Mouse (Mus musculus): Measurements from ENCODE around the gene Adcy6.
"Not testable (repeated sequence)": the region's sequence is repeated elsewhere in the genome, so short reads cannot be mapped to it uniquely, and the experiment has no call there.

Adcy6 gene

GRCm38 (mm10) chr15:98602191-98602881, 7.5 kb downstream of the Adcy6 start:
- intact Hi-C loops (cut with DNase I) = no loop called here

DNA sequence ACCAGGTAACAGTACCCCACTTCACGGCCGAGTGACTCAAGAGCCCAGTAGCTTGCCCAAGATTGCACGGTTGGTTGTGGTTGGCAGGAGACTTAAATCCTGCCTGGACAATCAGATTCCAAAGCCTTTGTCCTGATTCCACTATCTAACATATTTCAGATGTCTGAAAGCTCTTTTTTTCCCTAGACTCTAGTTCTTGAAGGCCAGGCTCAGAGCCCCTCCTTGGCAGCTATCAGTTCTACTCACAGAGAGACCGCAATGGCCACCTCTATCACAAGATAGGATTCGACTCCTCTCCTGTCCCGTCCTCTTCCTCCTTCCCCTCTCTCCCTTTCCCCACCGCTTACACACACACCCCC, 8.1 kb downstream of the Adcy6 start:
- intact Hi-C loops (cut with DNase I) = no loop called here

DNA sequence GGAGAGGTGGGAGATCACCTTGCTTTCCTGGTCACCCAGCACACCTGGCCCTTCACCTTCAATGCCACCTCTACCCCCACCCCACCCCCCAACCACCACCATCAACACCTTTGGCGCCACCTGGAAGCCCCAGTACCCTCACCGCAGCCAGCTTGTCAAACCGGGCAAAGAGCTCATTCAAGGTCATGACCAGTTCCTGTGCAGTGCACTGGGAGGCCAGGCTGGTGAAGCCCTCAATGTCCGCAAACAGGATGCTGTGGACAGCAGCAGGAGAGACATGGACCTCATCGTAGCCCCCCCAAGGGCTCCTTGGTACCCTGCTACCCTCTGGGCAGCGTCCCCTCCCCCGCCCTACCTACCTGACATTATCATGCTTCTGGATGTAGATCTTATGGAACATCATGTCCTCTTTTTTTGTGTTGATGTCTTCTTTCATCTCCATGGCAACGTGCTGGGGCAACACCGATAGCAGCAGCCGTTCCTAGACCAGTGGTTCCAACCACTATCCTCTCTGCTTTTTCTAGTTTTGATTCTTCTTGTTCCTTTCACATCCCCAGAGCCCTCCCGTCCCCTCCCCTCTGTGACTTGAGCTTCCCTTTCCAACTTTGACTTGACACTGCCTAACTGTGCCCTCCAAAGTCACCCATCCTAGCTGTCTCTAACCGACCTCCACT, 9.7 kb downstream of the Adcy6 start:
- intact Hi-C loops (cut with DNase I) = no loop called here

- intact Hi-C loops (cut with DNase I) = no loop called here
These were observed 13.3 kb downstream of the Adcy6 start for GRCm38 (mm10) chr15:98596609-98597008.

GRCm38 (mm10) chr15:98595049-98595448, 14.8 kb downstream of the Adcy6 start:
- intact Hi-C loops (cut with DNase I) = no loop called here

DNA sequence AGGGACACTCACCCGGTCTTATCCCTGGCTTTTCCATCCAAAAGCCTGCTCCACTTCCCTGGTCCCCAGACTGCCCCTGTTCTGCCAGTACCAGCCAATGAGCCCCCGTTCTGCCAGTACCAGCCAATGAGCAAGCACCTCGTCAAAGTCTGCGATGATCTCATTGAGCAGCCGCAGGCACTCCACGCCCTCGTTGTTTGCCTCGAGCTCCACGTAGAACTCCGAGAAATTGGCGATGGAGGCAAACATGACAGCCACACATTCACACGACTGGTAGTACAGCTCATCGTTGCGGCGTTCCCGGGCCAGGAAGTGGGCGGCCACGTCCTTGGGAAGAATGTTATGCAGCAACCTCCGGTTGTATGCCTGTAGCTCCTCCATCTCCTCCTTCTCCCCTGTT, 15.7 kb downstream of the Adcy6 start:
- intact Hi-C loops (cut with DNase I) = no loop called here

DNA sequence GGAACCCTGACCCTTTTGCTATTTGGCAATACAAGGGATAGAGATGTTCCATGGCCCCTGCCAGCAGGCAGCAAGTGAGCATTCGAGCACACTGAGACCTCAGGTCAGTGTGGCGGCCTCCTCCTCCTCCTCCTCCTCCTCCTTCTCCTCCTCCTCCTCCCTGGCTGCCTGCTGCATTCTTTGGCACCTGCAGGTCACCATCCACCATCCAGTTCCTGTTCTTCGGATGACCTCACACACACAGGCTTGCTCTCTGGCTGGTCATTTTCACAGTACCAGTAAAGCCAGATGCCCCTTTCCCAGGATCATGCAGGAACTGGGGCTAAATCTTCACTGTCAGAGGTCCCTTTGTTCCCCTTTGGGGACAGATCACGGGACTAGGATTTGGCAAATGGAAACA, 18.5 kb downstream of the Adcy6 start:
- intact Hi-C loops (cut with DNase I) = no loop called here

DNA sequence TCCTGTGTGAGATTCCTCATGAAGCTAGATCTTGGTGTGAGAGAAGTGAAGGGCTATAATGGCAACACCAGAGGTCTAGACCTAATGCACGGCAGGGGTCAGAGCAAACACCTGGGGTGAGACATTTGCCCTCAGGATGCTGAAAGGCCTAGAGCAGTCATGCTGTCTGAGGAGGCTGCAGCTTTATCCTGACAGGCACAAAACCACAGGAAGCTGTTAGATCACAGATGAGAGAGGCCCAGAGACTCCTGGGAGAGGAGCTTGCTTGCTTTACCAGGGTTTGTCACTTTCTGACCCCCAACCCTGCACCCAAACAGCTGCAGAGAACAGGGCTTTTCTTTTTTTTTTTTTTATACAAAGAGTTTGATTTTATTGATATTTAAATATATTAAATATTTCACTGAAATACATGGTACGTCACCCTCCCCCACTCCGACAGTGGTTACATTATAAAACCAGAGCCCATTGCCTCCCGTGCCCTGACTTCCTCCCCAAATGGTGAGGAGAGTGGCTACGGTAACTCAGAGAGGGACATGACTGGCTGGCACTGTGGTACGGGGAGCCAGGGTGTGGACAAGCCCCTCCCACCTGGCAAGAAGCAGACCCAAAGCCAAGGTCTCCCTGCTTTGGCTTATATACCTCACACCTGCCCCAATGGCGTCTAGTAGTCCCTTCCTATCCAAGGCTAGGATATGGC, 20.1 kb downstream of the Adcy6 start:
- intact Hi-C loops (cut with DNase I) = no loop called here

GRCm38 (mm10) chr15:98587751-98588150, 22.1 kb downstream of the Adcy6 start:
- intact Hi-C loops (cut with DNase I) = no loop called here

DNA sequence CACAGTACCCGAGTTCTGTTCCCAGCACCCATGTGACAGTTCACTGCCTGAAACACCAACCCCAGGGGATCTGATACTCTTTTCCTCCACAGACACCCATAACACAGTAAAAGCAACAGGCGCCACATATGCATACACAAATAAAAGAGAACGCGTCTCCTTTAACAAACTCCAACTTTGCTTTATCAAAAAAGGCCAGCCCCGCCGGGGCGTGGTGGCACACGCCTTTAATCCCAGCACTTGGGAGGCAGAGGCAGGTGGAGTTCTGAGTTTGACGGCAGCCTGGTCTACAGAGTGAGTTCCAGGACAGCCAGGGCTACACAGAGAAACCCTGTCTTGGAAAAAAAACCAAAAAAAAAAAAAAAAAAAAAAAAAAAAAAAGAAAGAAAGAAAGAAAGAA, 23.7 kb downstream of the Adcy6 start:
- intact Hi-C loops (cut with DNase I) = not testable (repeated sequence)

DNA sequence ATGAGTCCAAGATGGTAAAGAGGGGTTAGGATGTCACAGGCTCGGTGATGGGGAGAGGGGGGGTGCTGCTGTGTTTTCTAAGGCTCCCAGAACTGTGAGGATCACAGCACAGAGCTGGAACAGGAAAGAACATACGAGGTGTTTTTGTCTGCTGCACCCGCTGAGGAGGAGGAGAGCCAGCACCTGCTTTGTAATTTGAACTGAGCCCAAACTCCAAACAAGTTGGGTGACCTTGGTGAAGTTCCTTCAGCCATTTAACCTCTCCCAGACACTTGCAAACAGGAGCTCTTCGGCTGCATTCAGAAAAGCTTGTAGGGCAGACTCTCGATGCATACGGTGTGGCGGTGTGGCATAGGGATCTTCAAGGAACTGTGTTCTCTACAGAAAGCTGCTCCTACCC, 24.5 kb downstream of the Adcy6 start:
- intact Hi-C loops (cut with DNase I) = no loop called here

GRCm38 (mm10) chr15:98582996-98583395, 26.9 kb downstream of the Adcy6 start:
- intact Hi-C loops (cut with DNase I) = no loop called here

- intact Hi-C loops (cut with DNase I) = no loop called here
These were observed 27.5 kb downstream of the Adcy6 start for GRCm38 (mm10) chr15:98582410-98582809.

GRCm38 (mm10) chr15:98579795-98580464, 29.9 kb downstream of the Adcy6 start:
- intact Hi-C loops (cut with DNase I) = loop anchor here (2.0 kb wide), 1 partner anchor 37 kb away; no protein-coding TSS in a partner anchor

DNA sequence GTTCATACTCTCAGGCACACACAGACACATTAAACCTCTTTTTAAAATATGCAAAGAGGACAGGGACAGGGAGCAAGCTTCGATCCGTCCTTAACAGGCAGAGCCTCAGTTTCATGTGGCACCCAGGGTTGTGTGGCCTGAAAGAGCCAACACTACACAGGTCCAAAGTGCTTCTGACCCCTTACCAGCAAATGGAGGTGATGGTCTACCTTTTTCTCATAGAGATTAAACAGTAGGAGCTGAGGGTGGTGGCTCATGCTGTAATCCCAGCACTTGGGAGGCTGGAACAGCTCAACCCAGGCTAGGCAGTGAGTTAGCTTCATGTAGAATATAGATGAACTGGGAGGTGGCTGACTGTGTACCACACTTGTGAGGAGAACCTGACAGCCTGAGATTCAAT, 30.6 kb downstream of the Adcy6 start:
- intact Hi-C loops (cut with DNase I) = no loop called here

DNA sequence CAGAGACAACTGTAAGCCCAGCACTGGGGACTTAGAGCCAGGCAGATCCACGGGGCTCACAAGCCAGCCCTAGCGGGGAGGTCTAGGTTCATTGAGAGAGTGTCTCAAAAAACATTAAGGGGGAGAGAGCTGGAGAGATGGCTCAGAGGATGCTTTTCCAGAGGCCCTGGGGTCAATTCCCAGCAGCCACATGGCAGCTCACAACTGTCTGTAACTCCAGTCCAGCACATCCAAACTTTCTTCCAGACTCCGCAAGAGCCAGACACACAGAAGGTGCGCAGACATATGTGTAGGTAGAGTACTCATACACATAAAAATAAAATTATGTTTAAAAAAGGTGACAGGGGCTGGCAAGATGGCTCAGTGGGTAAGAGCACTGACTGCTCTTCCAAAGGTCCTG, 36.6 kb downstream of the Adcy6 start:
- intact Hi-C loops (cut with DNase I) = no loop called here

DNA sequence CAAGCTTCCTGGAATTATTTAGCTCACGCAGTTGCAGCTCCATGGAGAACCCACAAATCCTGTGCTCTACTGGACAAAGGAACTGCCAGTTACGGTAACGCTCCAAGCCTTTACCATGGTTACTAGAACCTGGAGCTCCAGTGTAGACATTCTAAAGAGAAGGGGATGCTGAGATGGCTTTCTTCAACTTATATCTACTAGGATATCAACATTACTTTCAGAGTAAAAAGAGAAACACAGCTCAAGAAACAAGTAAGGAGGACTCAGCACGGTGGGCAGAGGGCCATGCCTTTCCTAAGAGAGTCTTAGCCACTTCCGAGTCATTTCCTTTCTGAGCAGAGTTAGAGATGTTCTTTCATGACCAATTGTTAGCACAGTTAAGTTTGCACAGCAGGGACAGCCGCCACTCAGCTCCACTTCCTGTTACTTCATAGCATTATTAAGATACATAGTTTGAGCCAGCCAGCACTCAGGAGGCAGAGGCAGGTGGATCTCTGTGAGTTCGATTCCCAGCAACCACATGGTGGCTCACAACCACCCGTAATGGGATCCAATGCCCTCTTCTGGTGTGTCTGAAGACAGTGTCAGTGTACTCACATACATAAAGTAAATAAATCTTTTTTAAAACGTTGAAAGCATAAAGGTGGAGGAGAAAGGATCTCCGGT, 38.9 kb downstream of the Adcy6 start, which contains the start of the genes Ccnt1 and 4930415O20Rik:
TSS of gene Ccnt1 (minus strand) at position 51 of the 666 bp plus-strand sequence.
TSS of gene 4930415O20Rik (plus strand) at position 132 of the 666 bp plus-strand sequence.
- intact Hi-C loops (cut with DNase I) = no loop called here

GRCm38 (mm10) chr15:98569795-98570365, 40.0 kb downstream of the Adcy6 start:
- intact Hi-C loops (cut with DNase I) = loop anchor here (5.0 to 10.0 kb wide), 2 partner anchors 38 to 55 kb away; partner anchors contain the start of gene Kansl2

GRCm38 (mm10) chr15:98569216-98569615, 40.7 kb downstream of the Adcy6 start:
- intact Hi-C loops (cut with DNase I) = loop anchor here (5.0 to 10.0 kb wide), 2 partner anchors 37 to 54 kb away; partner anchors contain the start of gene Kansl2

DNA sequence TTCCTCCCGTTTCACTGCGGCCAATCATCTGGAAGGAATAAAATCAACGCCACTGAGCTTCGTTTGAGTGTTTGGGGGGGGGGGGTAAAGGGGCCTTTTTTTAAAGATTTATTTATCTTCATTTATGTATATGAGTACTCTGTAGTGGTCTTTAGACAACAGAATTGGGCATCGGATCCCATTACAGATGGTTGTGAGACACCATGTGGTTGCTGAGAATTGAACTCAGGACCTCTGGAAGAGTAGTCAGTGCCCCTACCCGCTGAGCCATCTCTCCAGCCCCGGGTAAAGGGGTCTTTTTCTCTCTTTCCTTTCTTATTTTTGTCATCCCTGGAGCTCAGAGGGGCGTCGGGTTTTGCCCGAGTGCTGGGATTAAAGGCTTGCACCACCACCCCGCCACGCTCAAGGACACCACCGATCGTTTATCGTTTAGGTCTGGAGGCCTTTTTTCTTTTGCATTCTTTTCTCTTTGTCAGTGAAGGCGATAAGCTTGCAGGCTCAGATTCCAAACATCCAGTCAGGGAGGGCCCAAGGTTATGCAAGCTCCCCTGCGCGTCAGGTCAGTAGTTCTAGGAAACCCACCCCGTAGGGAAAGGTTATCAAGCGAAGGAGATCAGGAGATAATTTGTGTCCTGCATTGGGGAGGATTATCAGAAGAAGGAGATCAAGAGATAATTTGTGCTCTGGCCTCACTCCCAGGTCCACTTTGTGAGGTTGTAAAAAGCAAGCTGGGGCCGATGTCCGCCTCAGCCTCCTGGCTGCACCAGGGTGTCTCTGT, 41.4 kb downstream of the Adcy6 start:
- intact Hi-C loops (cut with DNase I) = loop anchor here (5.0 to 10.0 kb wide), 2 partner anchors 36 to 54 kb away; partner anchors contain the start of gene Kansl2

Data from adrenal gland (tissue).